ENCODE assay signal across 24 mouse cellular contexts in genomic region chr2:125314169-125314925, GRCm38 (mm10).
A peak's percentile ranks its signal among the peaks of the same experiment; 100 is the strongest.
DNase-seq lines count a peak whose midpoint lies in the region; ATAC-seq and TF ChIP-seq lines count a peak whose summit lies in the region.
"Had no signal": no experiment of that assay in that cellular context is flagged by ENCODE, and none has a peak within 500 bp of the region (broad histone marks: within the 10 kb centered on the region; RNA-seq: fewer than 3 reads in every experiment).

No protein-coding gene starts in this region.

- H3K27ac ChIP-seq in lung, embryonic 14.5 days (ENCODE audit: low read depth), result no peak overlapping the region
- H3K27ac ChIP-seq in lung, embryonic 16.5 days (ENCODE audit: low read length), result peak overlapping the region; percentile 28
- H3K27ac ChIP-seq: embryonic facial prominence, embryonic 10.5 days; embryonic facial prominence, embryonic 12.5 days; forebrain, embryonic 13.5 days; forebrain, embryonic 15.5 days had no signal

- H3K4me1 ChIP-seq in lung, embryonic 14.5 days (ENCODE audit: insufficient read depth), result no peaks in the 10 kb centered on the region
- H3K4me1 ChIP-seq in lung, adult 2 months (ENCODE audit: control insufficient read depth, insufficient read depth, low read length), result 0 out of 2 replicates have a peak, but pooled peaks cover 3% of the 10 kb centered on the region
- peaks cover 5% of the 10 kb centered on the region for H3K4me1 ChIP-seq in lung, embryonic 16.5 days (replicated peaks; ENCODE audit: control insufficient read depth, insufficient read depth, low read length)
- H3K4me1 ChIP-seq: embryonic facial prominence, embryonic 12.5 days; forebrain, embryonic 13.5 days; forebrain, embryonic 15.5 days had no signal

- TF ChIP-seq POLR2A in lung, adult 2 months (IDR thresholded peaks at IDR 0.05; ENCODE audit: borderline replicate concordance, extremely low read depth, low read depth, low read length), result no peak

- no peak overlapping the region for H3K4me3 ChIP-seq in lung, embryonic 14.5 days (ENCODE audit: low read depth, low read length)
- no peak overlapping the region for H3K4me3 ChIP-seq in lung, adult 2 months (replicated peaks; ENCODE audit: extremely low read depth, low read depth, low read length)
- no peak overlapping the region for H3K4me3 ChIP-seq in lung, embryonic 16.5 days (ENCODE audit: low read length)
- H3K4me3 ChIP-seq: embryonic facial prominence, embryonic 10.5 days; embryonic facial prominence, embryonic 12.5 days; forebrain, embryonic 13.5 days; forebrain, embryonic 15.5 days had no signal

- TF ChIP-seq CTCF in lung, embryonic 14.5 days (IDR thresholded peaks at IDR 0.05; ENCODE audit: low read depth), result no peak
- TF ChIP-seq CTCF in lung, adult 2 months (IDR thresholded peaks at IDR 0.05; ENCODE audit: insufficient read depth, low read length), result no peak

- peak; percentile 50; the same call in 1 of the 2 replicates for ATAC-seq in lung, embryonic 14.5 days (ENCODE audit: insufficient read depth)
- peak; percentile 75 for ATAC-seq in lung, embryonic 16.5 days (ENCODE audit: low read depth)
- ATAC-seq: activated CD4-positive, CD25-positive, alpha-beta regulatory T cell, adult 4 months; CD4-positive, CD25-positive, alpha-beta regulatory T cell, adult 4 months; forebrain, embryonic 13.5 days; forebrain, embryonic 15.5 days; Patski had no signal

- 60% methylated on average over 16 of the region's 16 CpGs for WGBS in lung, embryonic 14.5 days
- WGBS in lung, adult 2 months, result 64% methylated on average over 16 of the region's 16 CpGs
- WGBS in lung, embryonic 16.5 days, result 52% methylated on average over 16 of the region's 16 CpGs

- no peak overlapping the region for H3K9ac ChIP-seq in lung, embryonic 14.5 days
- no peak overlapping the region for H3K9ac ChIP-seq in lung, embryonic 16.5 days (ENCODE audit: low read length)
- H3K9ac ChIP-seq: embryonic facial prominence, embryonic 12.5 days; forebrain, embryonic 13.5 days; forebrain, embryonic 15.5 days had no signal

- peaks cover 70% of the 10 kb centered on the region for H3K36me3 ChIP-seq in lung, embryonic 14.5 days (ENCODE audit: insufficient read depth)
- H3K36me3 ChIP-seq in lung, embryonic 16.5 days (ENCODE audit: control insufficient read depth, insufficient read depth, low read length), result peaks cover 25% of the 10 kb centered on the region
- H3K36me3 ChIP-seq: G1E had no signal

- H3K4me2 ChIP-seq in lung, embryonic 14.5 days, result no peak overlapping the region
- no peak overlapping the region for H3K4me2 ChIP-seq in lung, embryonic 16.5 days (ENCODE audit: low read depth, low read length)
- H3K4me2 ChIP-seq: embryonic facial prominence, embryonic 12.5 days; forebrain, embryonic 13.5 days; forebrain, embryonic 15.5 days had no signal

- DNase-seq in heart, adult 11 months, result peak; percentile 73
- no peak for DNase-seq in heart, adult 8-10 months (ENCODE audit: low spot score)
- peak; percentile 66 for DNase-seq in lung, embryonic 14.5 days
- no peak for DNase-seq in lung, adult 2 months
- no peak for DNase-seq in lung, adult 18-20 months
- DNase-seq: adrenal gland, adult 8-10 months; adrenal gland, postnatal 14 days; adrenal gland, postnatal 36 days; B cell, adult 2 months; cerebellum, adult 11-12 months; cerebellum, adult 2 months; cerebellum, adult 9-10 months; cerebellum, postnatal 10 days; cerebellum, postnatal 25 days had no signal

- no peaks in the 10 kb centered on the region for H3K27me3 ChIP-seq in lung, embryonic 14.5 days (ENCODE audit: insufficient read depth, low read length)
- no peaks in the 10 kb centered on the region for H3K27me3 ChIP-seq in lung, embryonic 16.5 days (ENCODE audit: control insufficient read depth, insufficient read depth, low read depth, low read length)
- H3K27me3 ChIP-seq: CH12.LX; embryonic facial prominence, embryonic 12.5 days; forebrain, embryonic 13.5 days; forebrain, embryonic 15.5 days; Patski had no signal

- no peaks in the 10 kb centered on the region for H3K9me3 ChIP-seq in lung, embryonic 14.5 days (ENCODE audit: low read depth, low read length)
- no peaks in the 10 kb centered on the region for H3K9me3 ChIP-seq in lung, embryonic 16.5 days (ENCODE audit: control insufficient read depth, low read length)
- H3K9me3 ChIP-seq: embryonic facial prominence, embryonic 10.5 days; embryonic facial prominence, embryonic 12.5 days; forebrain, embryonic 13.5 days; forebrain, embryonic 15.5 days; G1E had no signal

Comparison
In these comparisons a context has a peak if more than half of its experiments do, and no peak if none do; other contexts are left out.
1. DNase-seq: peak in heart, adult 11 months (single experiment) and lung, embryonic 14.5 days (single experiment); none in heart, adult 8-10 months (single experiment), lung, adult 2 months (single experiment) and lung, adult 18-20 months (0 of 2).